Mouse (Mus musculus): ENCODE results near the gene Arsg. TPM values are rescaled to one million over a fixed set of nuclear protein-coding genes. Genes with fewer than 3 reads are reported as not detected.

Gene Arsg
- polyA plus RNA-seq, 1 experiment: 13.5 TPM

DNA sequence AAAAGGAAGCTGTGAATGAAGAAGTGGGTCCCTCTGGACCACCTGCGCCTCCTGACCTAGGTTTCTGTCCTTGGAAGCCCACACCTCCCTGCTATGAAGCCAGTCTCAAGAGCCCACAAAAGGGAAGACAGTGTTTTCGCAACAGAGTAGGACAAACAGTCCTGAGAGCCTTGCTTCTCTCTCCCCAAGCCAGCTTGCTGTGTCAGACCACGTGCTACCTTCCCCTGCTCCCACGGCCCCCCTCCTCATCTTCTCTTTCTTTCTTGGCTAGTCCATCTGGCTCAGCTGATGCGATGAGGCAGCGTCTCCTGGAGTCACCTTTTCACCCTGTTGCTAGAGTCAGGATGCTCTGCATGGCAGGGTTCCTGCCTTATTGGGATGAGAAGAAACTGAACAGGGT is 66.1 kb downstream of the Arsg start:
- DNase-seq (ENCODE audit: extremely low spot score in 1 of 2, low spot score in 1 of 2): no peak

DNA sequence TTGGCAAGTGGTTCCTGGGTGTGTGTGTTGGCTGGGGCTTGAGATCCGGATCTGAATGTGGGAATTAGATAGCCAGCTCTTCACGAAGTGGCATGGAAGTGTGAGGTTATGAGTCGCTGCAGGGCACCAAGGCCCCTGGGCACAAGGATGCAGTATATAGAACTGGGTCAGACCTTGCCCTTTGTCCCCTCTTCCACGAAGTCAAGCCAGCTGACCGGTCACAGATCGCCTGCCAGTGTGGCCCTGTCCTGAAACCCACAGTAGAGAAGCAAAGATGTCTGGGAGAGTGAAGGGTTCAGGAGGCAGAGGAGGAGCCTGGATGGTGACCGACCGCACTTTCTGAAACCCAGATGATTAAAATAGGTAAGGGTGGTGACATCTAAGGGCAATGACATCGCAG is 70.3 kb downstream of the Arsg start:
- no peak for DNase-seq (ENCODE audit: extremely low spot score in 1 of 2, low spot score in 1 of 2)

GRCm38 (mm10) chr11:109544432-109544831 is 71.3 kb downstream of the Arsg start:
- DNase-seq (ENCODE audit: extremely low spot score in 1 of 2, low spot score in 1 of 2): no peak

DNA sequence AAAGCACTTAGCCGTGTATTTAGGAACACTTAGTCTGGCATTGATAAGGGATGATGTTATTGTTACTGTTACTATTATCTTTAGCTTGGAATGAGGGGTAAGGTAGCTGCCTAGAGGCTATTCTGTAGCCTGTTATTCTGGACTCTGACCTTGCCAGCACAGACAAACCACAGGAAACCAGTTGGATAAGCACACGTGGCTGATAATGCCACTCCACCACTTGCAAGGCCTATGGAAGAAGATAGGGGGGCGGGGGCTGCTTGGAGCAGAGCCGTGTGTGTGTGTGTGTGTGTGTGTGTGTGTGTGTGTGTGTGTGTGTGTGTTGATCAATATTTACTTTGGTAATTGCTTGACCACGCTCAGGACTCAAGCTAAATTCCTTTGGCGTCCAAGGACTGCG is 72.1 kb downstream of the Arsg start:
- no peak for DNase-seq (ENCODE audit: extremely low spot score in 1 of 2, low spot score in 1 of 2)

DNA sequence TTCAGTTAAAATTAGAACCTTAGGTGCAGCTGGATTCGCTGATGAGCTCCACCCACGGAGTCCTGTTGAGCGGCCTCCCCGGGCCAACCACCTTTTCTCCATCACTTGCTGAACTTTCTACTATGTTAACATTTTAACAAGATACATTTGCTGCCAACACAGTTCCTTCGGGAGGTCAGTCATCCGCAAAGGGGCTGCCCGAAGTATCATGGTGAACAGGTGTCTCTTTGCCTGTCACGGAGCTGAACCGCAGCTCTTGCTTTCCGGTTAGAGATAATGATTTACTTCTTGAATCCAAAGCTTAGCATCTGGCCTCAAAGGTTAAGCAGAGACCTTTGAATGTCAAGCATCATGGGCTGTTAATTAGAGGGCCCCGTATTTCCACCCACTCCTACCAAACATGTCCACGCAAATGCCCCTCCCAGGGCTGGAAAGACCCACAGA is 72.5 kb downstream of the Arsg start:
- DNase-seq (ENCODE audit: extremely low spot score in 1 of 2, low spot score in 1 of 2): no peak

DNA sequence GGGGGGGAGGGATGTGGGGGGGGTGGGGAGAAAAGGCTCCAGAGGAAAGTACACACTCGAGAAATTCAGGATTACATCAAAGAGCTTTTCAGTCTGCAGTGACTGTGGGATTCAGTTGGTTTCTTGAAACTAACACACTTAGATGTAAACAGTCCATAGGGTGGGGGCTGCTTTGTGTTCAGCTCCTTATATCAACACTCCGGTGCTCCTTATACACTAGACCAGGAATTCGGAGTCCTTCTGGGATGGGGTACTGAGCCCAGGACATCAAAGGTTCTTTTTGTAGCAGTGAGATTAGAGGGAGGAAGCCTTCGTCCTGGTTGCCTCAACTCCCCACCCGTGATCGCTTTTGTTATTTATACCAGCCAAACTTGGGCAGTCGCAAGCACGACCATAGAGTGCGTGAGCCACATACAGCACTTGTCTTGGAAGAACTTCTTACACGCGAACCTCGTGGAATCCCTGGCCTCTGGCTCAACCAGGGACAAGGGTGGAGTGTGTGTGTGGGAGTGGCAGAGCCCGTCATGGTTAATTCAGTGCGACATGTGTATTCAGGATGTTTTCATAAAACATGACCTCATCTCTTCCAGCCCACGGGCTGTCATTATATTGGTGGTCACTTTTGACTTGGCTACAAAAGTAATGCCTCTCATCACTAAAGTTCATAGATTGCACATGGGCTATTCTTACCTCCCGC is 73.3 kb downstream of the Arsg start:
- DNase-seq (ENCODE audit: extremely low spot score in 1 of 2, low spot score in 1 of 2): no peak

- no peak for DNase-seq (ENCODE audit: extremely low spot score in 1 of 2, low spot score in 1 of 2)
These were observed 74.5 kb downstream of the Arsg start for GRCm38 (mm10) chr11:109547652-109548051.

DNA sequence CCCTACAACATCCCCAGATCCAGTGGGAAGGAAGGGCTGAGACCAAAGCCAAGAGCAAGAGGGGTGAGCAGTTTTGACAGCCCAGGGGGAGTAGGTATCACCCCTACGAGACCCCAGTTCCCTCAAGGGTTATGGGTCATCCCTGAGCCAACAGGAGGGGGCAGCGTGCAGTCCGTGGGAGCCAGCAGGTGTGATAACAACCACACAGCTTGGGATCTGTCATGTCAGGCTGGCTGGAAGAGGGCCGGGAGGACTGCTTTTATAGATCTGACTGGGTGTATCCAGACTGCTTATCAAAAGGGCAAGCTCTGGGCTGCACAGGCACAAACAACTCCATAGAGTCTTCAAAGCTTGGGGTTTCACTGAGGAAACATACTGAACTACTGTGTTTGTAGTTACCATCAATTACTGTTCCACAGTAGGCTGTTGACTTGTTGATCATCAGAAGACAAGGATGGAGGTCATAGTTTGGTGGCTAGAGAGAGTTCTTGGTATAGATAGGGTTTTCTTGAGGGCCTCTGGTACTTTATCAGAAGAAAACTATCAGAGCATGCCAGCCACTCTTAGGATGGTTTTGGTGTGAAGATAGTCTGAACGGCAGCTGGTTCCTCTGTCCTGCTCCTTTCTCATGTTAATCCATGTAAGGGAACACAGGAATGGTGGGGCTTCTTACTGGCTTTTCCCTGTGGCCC is 76.6 kb downstream of the Arsg start:
- no peak for DNase-seq (ENCODE audit: extremely low spot score in 1 of 2, low spot score in 1 of 2)

DNA sequence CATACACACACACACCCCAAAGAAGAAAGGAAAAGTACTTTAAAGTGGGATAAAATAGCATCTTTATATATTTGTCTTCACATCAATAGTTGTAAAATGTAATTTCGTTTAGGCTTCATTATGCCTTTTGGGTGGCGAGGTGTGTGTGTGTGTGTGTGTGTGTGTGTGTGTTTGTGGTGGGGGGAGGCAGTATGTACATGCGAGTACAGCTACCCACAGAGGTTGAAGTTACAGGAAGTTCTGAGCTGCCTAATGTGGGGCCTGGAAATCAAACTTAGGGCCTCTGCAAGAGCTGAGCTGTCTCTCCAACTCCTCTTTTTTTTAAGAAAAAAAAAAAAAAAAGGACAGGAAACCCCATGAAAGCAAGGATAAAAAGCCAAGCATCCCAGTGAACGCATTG is 80.7 kb downstream of the Arsg start:
- no peak for DNase-seq (ENCODE audit: extremely low spot score in 1 of 2, low spot score in 1 of 2)

- DNase-seq (ENCODE audit: extremely low spot score in 1 of 2, low spot score in 1 of 2): no peak
These were observed 81.3 kb downstream of the Arsg start for GRCm38 (mm10) chr11:109554443-109554842.

DNA sequence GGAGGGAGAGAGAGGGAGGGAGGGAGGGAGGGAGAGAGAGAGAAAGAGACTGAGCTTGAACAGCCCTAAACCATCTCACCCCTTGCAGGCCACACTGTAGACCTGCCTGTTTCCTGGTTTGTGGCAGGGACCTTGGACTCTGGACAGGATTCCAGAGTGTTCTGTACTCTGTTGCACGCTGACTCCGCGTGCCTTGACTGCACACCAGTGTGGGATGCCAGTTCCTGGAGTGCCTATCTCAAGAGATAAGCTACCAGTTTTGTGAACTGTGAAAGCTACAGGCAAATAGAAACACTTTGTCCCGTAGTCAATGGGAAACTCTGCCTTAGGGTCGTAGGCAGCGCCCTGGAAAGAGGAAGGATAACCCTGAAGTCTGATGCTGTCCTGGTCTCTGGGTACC is 83.0 kb downstream of the Arsg start:
- DNase-seq (ENCODE audit: extremely low spot score in 1 of 2, low spot score in 1 of 2): no peak

DNA sequence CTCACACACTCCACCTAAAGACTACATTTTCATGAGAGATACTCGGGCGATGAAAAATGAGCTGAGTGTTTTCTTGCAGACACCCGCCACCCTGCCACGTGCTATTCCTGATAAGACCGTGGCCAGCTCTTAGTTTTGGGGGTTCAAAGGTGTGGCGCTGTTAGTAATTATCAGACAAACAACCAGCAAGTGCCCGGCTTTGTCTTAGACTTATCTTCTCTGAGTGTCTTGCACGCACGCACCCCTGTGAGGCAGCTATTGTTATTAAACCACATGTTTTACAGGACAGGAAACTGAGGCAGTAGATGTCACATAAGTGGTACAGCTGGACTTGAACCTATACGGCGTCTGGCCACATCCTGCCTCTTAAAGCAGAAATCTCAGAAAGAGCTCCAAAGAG is 84.2 kb downstream of the Arsg start:
- DNase-seq (ENCODE audit: extremely low spot score in 1 of 2, low spot score in 1 of 2): no peak

DNA sequence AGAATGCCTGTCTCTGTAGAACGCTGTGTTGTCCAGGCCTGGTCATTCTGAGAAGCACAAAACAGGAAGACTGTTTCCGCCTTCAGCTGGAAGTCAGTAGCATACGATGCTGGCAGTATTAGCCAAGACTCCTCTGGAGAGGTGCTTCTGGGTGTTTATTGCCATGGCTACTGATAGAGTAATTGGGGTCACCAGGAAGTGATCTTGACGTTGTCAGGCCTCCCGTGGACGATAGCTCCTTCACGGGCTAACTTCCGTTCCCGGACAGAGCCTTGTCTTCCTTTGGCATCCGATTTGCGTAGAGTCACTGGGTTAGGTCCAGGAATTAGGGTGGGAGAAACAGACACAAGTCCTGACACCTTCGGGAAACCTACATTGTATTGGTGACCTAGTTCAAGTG is 86.1 kb downstream of the Arsg start:
- no peak for DNase-seq (ENCODE audit: extremely low spot score in 1 of 2, low spot score in 1 of 2)

GRCm38 (mm10) chr11:109560793-109561257 is 87.7 kb downstream of the Arsg start:
- DNase-seq (ENCODE audit: extremely low spot score in 1 of 2, low spot score in 1 of 2): no peak

- no peak for DNase-seq (ENCODE audit: extremely low spot score in 1 of 2, low spot score in 1 of 2)
These were observed 88.3 kb downstream of the Arsg start for GRCm38 (mm10) chr11:109561445-109561844.

GRCm38 (mm10) chr11:109563708-109564107 is 90.5 kb downstream of the Arsg start:
- no peak for DNase-seq (ENCODE audit: extremely low spot score in 1 of 2, low spot score in 1 of 2)

DNA sequence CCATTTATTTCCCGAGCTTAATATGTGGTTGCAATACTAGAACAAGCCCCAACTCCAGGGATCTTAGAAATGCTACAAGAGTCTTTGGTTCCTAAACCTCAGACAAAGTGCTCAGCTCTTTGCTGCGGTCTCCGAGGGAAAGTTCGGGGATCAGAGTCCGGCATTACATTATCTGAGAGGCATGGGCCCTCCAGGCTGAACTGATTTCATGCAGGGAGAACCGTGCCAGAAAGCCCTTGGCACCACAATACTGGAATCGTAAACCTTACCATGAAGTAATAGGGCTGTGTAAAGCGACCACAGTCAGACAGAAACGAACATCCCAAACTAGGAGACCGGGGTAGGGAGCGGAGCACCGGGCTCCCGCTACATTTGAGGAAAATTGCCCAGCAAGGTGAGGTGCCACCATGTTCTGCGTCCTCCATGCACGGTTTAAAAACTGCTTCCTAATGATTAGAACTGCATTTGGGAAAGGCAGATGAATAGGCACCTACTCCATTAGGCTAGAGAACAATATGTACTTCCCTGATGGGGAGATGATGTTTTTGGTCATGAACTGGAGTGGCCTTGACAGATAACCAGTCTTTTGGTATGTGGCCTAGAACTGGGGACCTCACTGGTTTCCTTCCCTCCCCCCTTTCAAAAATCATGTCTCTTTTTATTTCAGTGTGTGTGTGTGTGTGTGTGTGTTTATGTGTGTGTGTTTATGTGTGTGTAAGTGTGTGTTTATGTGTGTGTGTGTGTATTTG is 91.5 kb downstream of the Arsg start:
- DNase-seq (ENCODE audit: extremely low spot score in 1 of 2, low spot score in 1 of 2): no peak

DNA sequence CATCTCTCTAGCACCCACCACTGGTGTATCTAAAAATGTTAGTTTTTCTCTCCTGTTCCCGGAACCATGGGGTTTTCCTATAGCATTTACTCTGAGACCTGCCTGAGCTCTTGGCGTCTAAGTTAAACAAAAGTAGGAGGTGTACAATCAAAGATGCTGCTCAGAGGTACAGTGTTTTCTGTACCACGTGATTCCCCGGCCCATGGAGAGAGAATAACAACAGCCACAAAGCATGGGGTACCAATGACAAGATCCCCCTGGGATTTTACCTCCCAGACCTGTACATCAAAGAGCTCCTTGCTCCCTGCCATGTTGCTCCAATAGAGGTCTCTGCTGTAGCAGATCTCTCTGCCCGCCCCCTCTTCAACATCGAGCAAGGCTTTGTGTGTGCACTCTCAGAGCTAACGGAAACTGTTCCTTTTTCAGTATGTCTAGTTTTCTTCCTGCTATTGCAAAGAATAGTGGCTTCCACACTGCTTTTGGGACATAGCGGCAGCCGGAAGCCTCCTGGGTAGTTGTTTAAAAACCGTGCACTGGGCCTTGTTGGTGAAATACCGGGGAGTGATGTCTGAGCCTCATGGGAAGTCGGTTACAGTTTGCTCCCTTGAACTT is 95.9 kb downstream of the Arsg start:
- DNase-seq (ENCODE audit: extremely low spot score in 1 of 2, low spot score in 1 of 2): no peak

GRCm38 (mm10) chr11:109569809-109570208 is 96.6 kb downstream of the Arsg start:
- DNase-seq (ENCODE audit: extremely low spot score in 1 of 2, low spot score in 1 of 2): no peak

GRCm38 (mm10) chr11:109572051-109572450 is 98.9 kb downstream of the Arsg start:
- no peak for DNase-seq (ENCODE audit: extremely low spot score in 1 of 2, low spot score in 1 of 2)

DNA sequence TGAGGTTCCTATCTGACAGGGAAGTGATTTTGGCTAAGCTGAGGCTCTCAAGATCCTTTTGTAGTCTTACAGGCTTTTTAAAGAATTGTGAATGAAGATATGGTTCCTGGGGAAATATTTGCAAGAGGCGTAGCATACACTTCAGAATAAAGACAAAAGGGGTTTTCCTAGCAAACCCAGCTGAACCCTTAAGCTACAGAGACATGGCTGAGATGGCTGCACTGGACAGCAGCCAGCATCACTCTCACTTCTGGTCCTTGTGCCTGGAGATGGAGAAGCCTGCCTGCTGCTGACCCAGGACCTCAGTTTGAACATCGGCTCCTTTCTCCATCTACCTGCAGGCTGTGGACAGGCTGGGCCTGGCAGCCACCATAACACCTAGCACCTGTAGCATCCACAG is 101.4 kb downstream of the Arsg start:
- no peak for DNase-seq (ENCODE audit: extremely low spot score in 1 of 2, low spot score in 1 of 2)

All from frontal cortex, adult 2 months (tissue).